Mouse (Mus musculus) ES-E14 (cell line): ENCODE results near the gene Stk11ip. TPM values are rescaled to one million over a fixed set of nuclear protein-coding genes. Genes with fewer than 3 reads are reported as not detected.
A peak's percentile ranks its signal among the peaks of the same experiment; 100 is the strongest.

Source experiments
- DNase-seq: peaks from one replicate; pipeline ENCODE4 v3.0.0-alpha.2; 2013; ENCODE audit warnings: low read depth, low spot score
- H3K27ac ChIP-seq: 2 replicates; pipeline ENCODE4 v1.5.1; 2012; ENCODE audit warnings: low read depth, mild to moderate bottlenecking, low read length, moderate library complexity, mixed read lengths; ENCODE audit not compliant: poor library complexity, insufficient read depth, severe bottlenecking
- H3K36me3 ChIP-seq: 2 replicates; pipeline ENCODE4 v1.6.1; 2012; ENCODE audit warnings: mild to moderate bottlenecking, low read length, moderate library complexity, mixed read lengths; ENCODE audit not compliant: control insufficient read depth, poor library complexity, insufficient read depth, severe bottlenecking
- H3K4me1 ChIP-seq, 2 experiments: fragments of 150-350 bp in 1 of 2; sonication (generic) in 1 of 2; 2 replicates each; pipeline ENCODE4 v1.6.1; 2012; ENCODE audit warnings: low read length in 2 of 2, mild to moderate bottlenecking in 1 of 2, mixed read lengths in 1 of 2; ENCODE audit not compliant: control insufficient read depth in 2 of 2, insufficient read depth in 2 of 2, poor library complexity in 1 of 2
- H3K4me3 ChIP-seq, 2 experiments: fragments of 150-350 bp in 1 of 2; sonication (generic) in 1 of 2; 2 replicates each; pipeline ENCODE4 v1.5.1; 2012; ENCODE audit warnings: low read length in 2 of 2, low read depth in 1 of 2, mild to moderate bottlenecking in 1 of 2, mixed read lengths in 1 of 2; ENCODE audit not compliant: insufficient read depth in 1 of 2, poor library complexity in 1 of 2, severe bottlenecking in 1 of 2
- H3K9ac ChIP-seq: 2 replicates; pipeline ENCODE4 v1.6.1; 2012; ENCODE audit warnings: low read depth, mild to moderate bottlenecking, low read length, mixed read lengths; ENCODE audit not compliant: poor library complexity, insufficient read depth, severe bottlenecking
- H3K9me3 ChIP-seq: fragments of 150-350 bp; sonication (generic); 2 replicates; pipeline ENCODE4 v1.6.1; 2012; ENCODE audit warnings: low read depth, mild to moderate bottlenecking, low read length; ENCODE audit not compliant: control insufficient read depth, insufficient read depth
- CHD2 ChIP-seq: IDR thresholded peaks from 2 replicates; pipeline ENCODE4 v1.6.1; 2014; ENCODE audit warnings: mild to moderate bottlenecking, low read depth, low read length, inconsistent platforms
- HCFC1 ChIP-seq: IDR thresholded peaks from 2 replicates; pipeline ENCODE4 v1.6.1; 2012; ENCODE audit warnings: low read length, inconsistent platforms, borderline replicate concordance; ENCODE audit not compliant: insufficient read depth
- MAFK ChIP-seq: IDR thresholded peaks from 2 replicates; pipeline ENCODE4 v1.6.1; 2014; ENCODE audit warnings: mild to moderate bottlenecking, low read depth, low read length, inconsistent platforms; ENCODE audit not compliant: insufficient read depth
- ZC3H11A ChIP-seq: IDR thresholded peaks from 2 replicates; pipeline ENCODE4 v1.6.1; 2012; ENCODE audit warnings: low read depth, mild to moderate bottlenecking, inconsistent platforms, low read length, borderline replicate concordance
- ZNF384 ChIP-seq: IDR thresholded peaks from 2 replicates; pipeline ENCODE4 v1.6.1; 2012; ENCODE audit warnings: low read depth, low read length, inconsistent platforms
- in situ Hi-C, 2 experiments: fragments of 600-800 bp; cut with MboI; formaldehyde crosslinking; loops; one replicate each; pipeline ENCODE4 v1.15.1; 2025; ENCODE audit warnings: low sequenced_read_pairs in 2 of 2, inconsistent platforms in 1 of 2; ENCODE audit not compliant: unreplicated experiment in 2 of 2
- total RNA-seq: library from RNA; depleted of rRNA; stranded (reverse); fragments of 300-350 nt; gene quantifications from 2 replicates; pipeline ENCODE4 v1.2.3, GENCODE M21; 2012

Gene Stk11ip
- total RNA-seq, 1 experiment, result 26.8 TPM

- TF ChIP-seq ZNF384, result no peak
- TF ChIP-seq CHD2, result no peak
- no peak for DNase-seq
- no peaks in the 10 kb centered on the region for H3K9me3 ChIP-seq
- no peak overlapping the region for H3K9ac ChIP-seq
- H3K4me3 ChIP-seq, result no peak overlapping the region
- H3K4me1 ChIP-seq, result peaks cover 0 to 16% of the 10 kb centered on the region in 2 experiments; a peak in 2 of 4 replicates
- no peaks in the 10 kb centered on the region for H3K36me3 ChIP-seq
- H3K27ac ChIP-seq, result no peak overlapping the region
- in situ Hi-C loops, result no loop called here
These were observed 26.8 kb downstream of the Stk11ip start for GRCm38 (mm10) chr1:75548083-75548482.

DNA sequence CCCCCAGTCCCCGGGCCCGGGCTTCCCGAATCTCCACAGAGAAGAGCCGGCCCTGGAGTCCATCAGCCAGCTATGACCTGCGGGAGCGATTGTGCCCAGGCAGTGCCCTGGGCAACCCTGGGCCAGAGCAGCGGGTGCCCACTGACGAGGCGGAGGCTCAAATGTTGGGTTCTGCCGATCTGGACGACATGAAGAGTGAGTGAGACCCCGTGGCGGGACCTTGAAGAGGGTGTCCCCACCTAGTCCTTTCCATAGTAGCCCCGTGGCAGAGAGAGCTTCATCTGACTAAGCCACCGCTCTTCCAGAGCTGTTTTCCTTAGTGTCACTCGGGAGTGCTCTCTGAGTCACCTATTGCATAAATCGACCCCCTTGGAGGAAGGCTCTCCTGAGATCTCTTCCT is 27.5 kb downstream of the Stk11ip start:
- H3K4me1 ChIP-seq, result peaks cover 0 to 16% of the 10 kb centered on the region in 2 experiments; a peak in 2 of 4 replicates
- no peaks in the 10 kb centered on the region for H3K36me3 ChIP-seq
- H3K27ac ChIP-seq, result no peak overlapping the region
- H3K9me3 ChIP-seq, result no peaks in the 10 kb centered on the region
- no peak for DNase-seq
- no peak for TF ChIP-seq ZNF384
- no peak for TF ChIP-seq MAFK
- TF ChIP-seq CHD2, result no peak
- no peak for TF ChIP-seq ZC3H11A
- TF ChIP-seq HCFC1, result no peak
- in situ Hi-C loops, result no loop called here
- H3K9ac ChIP-seq, result no peak overlapping the region
- peak overlapping the region in 1 of 2 experiments; percentile 20; a peak in 1 of 4 replicates for H3K4me3 ChIP-seq

- Histone ChIP-seq H3K9me3 (no peaks in the 10 kb centered on the region), H3K4me1 (peaks cover 0 to 16% of the 10 kb centered on the region in 2 experiments; a peak in 2 of 4 replicates), H3K9ac (no peak overlapping the region), H3K4me3 (no peak overlapping the region), H3K27ac (no peak overlapping the region), H3K36me3 (no peaks in the 10 kb centered on the region)
- DNase-seq, result no peak
- no peak for TF ChIP-seq ZC3H11A
- no peak for TF ChIP-seq MAFK
- no peak for TF ChIP-seq ZNF384
- no peak for TF ChIP-seq HCFC1
- TF ChIP-seq CHD2, result no peak
- in situ Hi-C loops, result no loop called here
These were observed 28.3 kb downstream of the Stk11ip start for GRCm38 (mm10) chr1:75549289-75550279.

DNA sequence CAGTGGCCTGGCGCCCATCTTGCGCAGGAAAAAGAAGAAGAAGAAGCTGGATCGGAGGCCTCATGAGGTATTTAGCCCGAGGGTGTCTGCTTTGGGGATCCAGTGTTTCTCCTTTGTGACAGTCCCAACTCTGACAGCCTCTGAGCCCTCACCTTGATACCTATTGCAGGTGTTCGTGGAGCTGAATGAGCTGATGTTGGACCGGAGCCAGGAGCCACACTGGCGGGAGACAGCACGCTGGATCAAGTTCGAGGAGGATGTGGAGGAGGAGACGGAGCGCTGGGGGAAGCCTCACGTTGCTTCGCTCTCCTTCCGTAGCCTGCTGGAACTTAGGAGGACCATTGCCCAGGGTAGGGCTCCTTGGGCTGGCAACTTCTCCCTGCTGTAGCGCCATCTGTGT is 29.3 kb downstream of the Stk11ip start:
- DNase-seq, result no peak
- H3K36me3 ChIP-seq, result no peaks in the 10 kb centered on the region
- H3K4me3 ChIP-seq, result no peak overlapping the region
- H3K9me3 ChIP-seq, result no peaks in the 10 kb centered on the region
- H3K9ac ChIP-seq, result no peak overlapping the region
- H3K4me1 ChIP-seq, result peaks cover 0 to 14% of the 10 kb centered on the region in 2 experiments; a peak in 2 of 4 replicates
- in situ Hi-C loops, result no loop called here
- TF ChIP-seq MAFK (no peak), ZC3H11A (no peak), ZNF384 (no peak), CHD2 (no peak), HCFC1 (no peak)
- no peak overlapping the region for H3K27ac ChIP-seq
